Mouse (Mus musculus) liver, postnatal 0 days (tissue): ENCODE data around the gene Ano2.

Experiments
- CTCF ChIP-seq: sonication (generic); IDR thresholded peaks from 2 replicates; pipeline ENCODE4 v1.5.1; 2016; ENCODE audit warnings: antibody characterized with exemption, low read depth
- EP300 ChIP-seq: IDR thresholded peaks from 2 replicates; pipeline ENCODE4 v1.6.1; 2016; ENCODE audit warnings: antibody characterized with exemption, low read depth, mild to moderate bottlenecking

GRCm38 (mm10) chr6:126080531-126080930, 390.3 kb downstream of the Ano2 start:
- TF ChIP-seq EP300 = no peak
- no peak for TF ChIP-seq CTCF
